Mouse (Mus musculus) brain, embryonic 14.5 days (tissue): ENCODE data around the gene Cfap44. TPM values are rescaled to one million over a fixed set of nuclear protein-coding genes. Genes with fewer than 3 reads are reported as not detected.
A peak's percentile ranks its signal among the peaks of the same experiment; 100 is the strongest.
"Not testable (repeated sequence)": the region's sequence is repeated elsewhere in the genome, so short reads cannot be mapped to it uniquely, and the experiment has no call there.

Experiments used
- DNase-seq: peaks from one replicate; pipeline ENCODE4 v3.0.0-alpha.2; 2011; ENCODE audit warnings: low read depth
- CTCF ChIP-seq: fragments of 200-500 bp; IDR thresholded peaks from 2 replicates; pipeline ENCODE4 v1.5.1; 2012; ENCODE audit warnings: inconsistent platforms, mild to moderate bottlenecking, moderate library complexity, borderline replicate concordance; ENCODE audit not compliant: insufficient read depth, insufficient read length; ENCODE audit errors: extremely low read depth
- POLR2A ChIP-seq: fragments of 200-500 bp; IDR thresholded peaks from 2 replicates; pipeline ENCODE4 v1.6.1; 2012; ENCODE audit warnings: mild to moderate bottlenecking, inconsistent platforms, borderline replicate concordance; ENCODE audit not compliant: poor library complexity, insufficient read depth, insufficient read length, severe bottlenecking; ENCODE audit errors: extremely low read depth
- polyA plus RNA-seq: library from polyadenylated mRNA; depleted of rRNA; stranded (reverse); fragments of >200 nt; gene quantifications from 2 replicates; pipeline ENCODE4 v1.2.3, GENCODE M21; 2012

The Cfap44 gene
- polyA plus RNA-seq, 1 experiment: 11.1 TPM

GRCm38 (mm10) chr16:44384251-44384650 is 10.3 kb upstream of the Cfap44 start:
- DNase-seq: no peak
- TF ChIP-seq POLR2A (no peak), CTCF (no peak)

DNA sequence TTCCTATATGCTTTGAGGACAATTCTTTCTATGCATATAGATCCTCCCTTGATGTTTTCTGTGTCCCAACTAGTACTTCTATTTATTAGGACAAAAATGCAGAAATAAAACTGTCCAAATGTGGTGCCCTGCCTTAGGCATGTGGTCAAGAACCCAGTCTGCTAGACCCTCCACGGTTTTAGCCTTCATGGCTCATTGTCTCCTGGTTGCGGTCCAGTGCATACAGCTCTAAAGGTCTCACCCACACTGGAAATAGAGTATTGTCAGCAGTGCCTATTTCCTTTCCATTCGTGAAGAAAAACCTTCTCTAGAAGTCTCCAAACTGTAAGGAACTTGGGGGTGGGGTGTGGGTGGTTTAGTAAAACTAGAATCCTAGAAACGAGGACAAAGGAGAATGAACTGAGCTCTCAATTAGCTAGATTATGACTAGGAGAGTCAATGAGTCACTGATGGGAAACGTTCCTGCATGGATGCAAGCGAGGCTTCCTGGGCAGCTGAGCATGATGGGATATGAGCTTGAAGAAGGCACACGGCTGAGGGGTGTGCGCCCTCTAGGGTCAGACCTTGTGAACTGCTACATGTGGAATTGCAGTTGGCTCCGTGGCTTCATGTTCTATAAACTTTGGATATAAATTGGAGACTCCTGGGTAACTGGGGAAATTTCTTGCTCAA is 2.6 kb upstream of the Cfap44 start:
- DNase-seq: peak; percentile 82
- peak; percentile 82 for TF ChIP-seq CTCF
- no peak for TF ChIP-seq POLR2A

DNA sequence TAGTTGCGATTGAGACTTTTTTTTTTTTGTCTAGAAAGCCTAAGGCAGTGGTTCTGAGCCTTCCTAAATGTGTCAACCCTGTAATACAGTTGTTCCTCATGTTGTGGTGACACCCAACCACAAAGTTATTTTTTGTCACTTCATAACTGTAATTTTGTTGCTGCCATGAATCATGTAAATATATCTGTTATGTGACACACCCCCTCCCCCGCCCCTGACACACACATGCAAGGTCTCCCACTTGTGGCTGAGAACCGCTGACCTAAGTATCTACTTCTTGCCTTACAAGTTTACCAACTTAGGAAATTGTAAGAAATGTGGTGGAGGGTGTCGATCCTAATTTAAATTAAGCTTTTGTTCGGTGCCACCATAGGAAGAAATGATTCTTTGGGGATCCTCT is 10.3 kb downstream of the Cfap44 start:
- DNase-seq: no peak

DNA sequence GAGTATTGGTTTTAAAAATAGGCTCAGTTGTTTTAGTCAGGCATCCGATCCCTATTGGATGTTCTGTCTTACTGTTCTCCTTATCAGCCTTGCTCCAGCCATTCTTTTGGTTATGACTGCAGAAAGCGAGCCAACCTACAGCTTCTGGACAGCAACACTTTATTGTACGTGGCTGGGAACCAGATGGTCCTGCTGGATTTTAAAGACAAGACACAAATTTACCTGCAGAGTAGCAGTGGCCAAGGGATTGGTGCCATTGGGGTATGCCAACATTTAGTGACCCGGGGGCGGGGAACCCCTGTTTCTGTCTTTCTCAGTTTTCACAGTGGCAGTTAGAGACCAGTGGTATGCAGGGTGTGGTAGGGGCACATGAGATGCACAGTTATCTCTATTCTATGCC is 12.6 kb downstream of the Cfap44 start:
- TF ChIP-seq POLR2A: no peak
- TF ChIP-seq CTCF: no peak
- DNase-seq: no peak

More for the DNA sequence above, 10.3 kb downstream of the Cfap44 start:
- no peak for TF ChIP-seq POLR2A
- TF ChIP-seq CTCF: no peak

DNA sequence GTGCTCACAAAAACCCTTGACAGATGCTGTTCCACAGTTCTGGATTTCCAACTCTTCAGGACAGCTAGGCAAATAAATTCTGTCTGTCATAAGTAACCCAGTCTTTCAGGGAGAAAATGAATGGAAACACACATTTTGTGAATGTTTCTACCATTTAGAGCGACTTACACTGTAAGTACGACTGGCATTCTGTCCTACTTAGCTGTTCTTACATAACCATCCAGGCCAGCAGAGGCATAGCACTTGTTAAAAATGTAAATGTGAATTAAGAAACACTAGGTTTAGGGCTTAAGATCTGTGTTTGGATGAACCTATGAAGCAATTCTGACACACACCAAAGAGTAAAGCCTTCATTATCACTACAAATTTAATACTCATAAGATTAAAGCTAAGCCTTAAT is 13.7 kb downstream of the Cfap44 start:
- TF ChIP-seq CTCF (no peak), POLR2A (no peak)

DNA sequence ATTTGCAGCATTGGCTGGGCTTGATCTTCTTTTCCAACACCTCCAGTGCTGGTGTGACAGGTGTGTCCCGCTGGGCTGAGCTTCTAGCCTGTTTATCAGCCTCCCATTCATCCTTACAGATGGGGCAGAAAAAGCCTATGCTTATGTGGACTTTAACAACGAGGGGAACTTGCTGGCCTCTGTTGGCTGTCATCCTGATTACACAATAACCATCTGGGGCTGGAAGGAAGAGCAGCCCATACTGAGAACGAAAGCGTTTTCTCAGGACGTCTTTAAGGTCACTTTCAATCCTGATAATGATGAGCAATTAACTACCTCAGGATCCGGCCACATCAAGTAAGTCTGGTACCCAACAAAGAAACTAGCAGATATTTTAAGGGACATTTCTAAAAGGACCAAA is 15.6 kb downstream of the Cfap44 start:
- peak; percentile 24 for DNase-seq

More for the DNA sequence above, 13.7 kb downstream of the Cfap44 start:
- no peak for DNase-seq

GRCm38 (mm10) chr16:44417596-44417995 is 23.0 kb downstream of the Cfap44 start:
- TF ChIP-seq CTCF (no peak), POLR2A (no peak)
- peak; percentile 22 for DNase-seq

More for the DNA sequence above, 15.6 kb downstream of the Cfap44 start:
- TF ChIP-seq POLR2A: no peak
- no peak for TF ChIP-seq CTCF

DNA sequence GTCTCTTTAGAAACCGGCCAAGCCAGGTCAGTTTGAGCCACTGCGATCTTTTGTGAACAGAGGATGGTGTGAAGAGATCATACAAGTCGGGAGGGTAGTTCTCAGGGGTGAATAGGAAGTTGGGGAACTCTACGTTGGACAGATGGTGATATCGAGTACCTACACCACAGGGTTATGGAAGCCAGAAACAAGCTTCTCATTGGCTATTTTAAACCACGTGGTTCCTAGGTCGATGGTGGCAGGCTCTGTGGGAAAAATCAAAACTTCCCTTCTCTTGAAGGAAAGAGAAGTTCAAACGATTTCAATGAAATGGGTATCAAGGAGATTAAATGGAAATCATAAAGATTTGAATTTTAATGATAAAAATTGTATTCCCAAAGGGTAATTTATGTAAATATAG is 27.1 kb downstream of the Cfap44 start:
- TF ChIP-seq POLR2A: no peak
- TF ChIP-seq CTCF: no peak
- no peak for DNase-seq

DNA sequence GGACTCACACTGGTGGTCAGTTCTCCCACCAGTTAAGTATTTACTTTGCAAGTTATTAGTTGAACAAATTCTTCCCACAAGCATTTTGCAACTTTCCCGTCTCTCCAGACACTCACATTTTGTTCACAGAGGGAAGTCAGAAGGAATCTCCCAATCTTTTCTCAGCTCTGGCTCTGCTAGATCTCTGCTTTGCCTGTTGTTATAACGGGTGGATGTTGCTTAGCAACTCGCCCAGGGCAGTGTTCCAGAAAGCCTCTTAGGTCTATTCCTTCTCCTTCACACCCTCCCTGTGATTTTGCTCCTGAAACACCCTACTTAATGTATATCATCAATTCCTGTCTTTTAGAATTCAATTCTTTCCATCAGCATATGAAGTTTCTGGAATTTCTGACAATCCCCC is 28.9 kb downstream of the Cfap44 start:
- TF ChIP-seq POLR2A (no peak), CTCF (no peak)
- peak; percentile 74 for DNase-seq

GRCm38 (mm10) chr16:44428456-44428855 is 33.9 kb downstream of the Cfap44 start:
- TF ChIP-seq CTCF: no peak
- no peak for TF ChIP-seq POLR2A
- no peak for DNase-seq

DNA sequence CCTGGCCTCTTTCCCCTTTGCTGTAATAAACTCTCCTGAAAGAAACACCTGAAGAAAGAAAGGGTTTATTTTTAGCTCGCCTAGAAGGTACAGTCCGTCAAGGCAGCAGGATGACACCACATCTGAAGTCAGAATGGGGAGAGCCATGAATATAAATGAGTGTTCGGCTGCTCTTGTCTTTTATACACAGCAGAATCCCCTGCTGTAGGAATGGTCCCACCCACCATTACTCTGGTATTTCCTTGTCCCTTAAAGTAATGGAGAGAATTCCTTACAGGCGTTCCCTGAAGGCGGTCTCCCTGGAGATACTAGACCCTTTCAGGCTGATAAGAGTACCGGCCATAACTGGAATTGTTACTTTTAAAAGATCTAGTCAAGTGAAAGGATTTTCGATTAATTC is 35.4 kb downstream of the Cfap44 start:
- peak; percentile 78 for DNase-seq
- no peak for TF ChIP-seq POLR2A
- TF ChIP-seq CTCF: no peak

GRCm38 (mm10) chr16:44434931-44435330 is 40.3 kb downstream of the Cfap44 start:
- TF ChIP-seq CTCF: no peak
- no peak for TF ChIP-seq POLR2A

GRCm38 (mm10) chr16:44435481-44435880 is 40.9 kb downstream of the Cfap44 start:
- TF ChIP-seq POLR2A (no peak), CTCF (peak; percentile 14; the same call in 1 of the 2 replicates)

More at GRCm38 (mm10) chr16:44434931-44435330, 40.3 kb downstream of the Cfap44 start:
- DNase-seq: no peak

DNA sequence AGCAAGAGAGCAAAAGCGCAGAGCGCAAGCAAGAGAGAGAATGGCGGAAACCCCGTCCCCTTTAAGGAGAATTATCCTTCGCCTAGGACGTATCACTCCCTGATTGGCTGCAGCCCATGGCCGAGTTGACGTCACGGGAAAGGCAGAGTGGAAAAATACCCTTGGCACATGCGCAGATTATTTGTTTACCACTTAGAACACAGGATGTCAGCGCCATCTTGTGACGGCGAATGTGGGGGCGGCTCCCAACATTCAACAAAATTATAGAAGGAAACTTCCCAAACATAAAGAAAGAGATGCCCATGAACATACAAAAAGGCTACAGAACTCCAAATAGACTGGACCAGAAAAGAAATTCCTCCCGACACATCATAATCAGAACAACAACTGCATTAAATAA is 47.3 kb downstream of the Cfap44 start:
- not testable (repeated sequence) for DNase-seq

More at GRCm38 (mm10) chr16:44435481-44435880, 40.9 kb downstream of the Cfap44 start:
- no peak for DNase-seq
